17 mouse cellular contexts compared by ENCODE assay signal in genomic region chr1:55427607-55428006, GRCm38 (mm10).
"Had no signal": no experiment of that assay in that cellular context is flagged by ENCODE, and none has a peak within 500 bp of the region (broad histone marks: within the 10 kb centered on the region; RNA-seq: fewer than 3 reads in every experiment).

No protein-coding gene starts in this region.

- ATAC-seq: liver, postnatal 0 days; lung, postnatal 0 days; midbrain, embryonic 13.5 days; midbrain, embryonic 16.5 days had no signal

- H3K27me3 ChIP-seq: lung, embryonic 15.5 days; megakaryocyte, embryonic 14.5 days; midbrain, embryonic 13.5 days; neural tube, embryonic 12.5 days; stomach, embryonic 15.5 days had no signal

- H3K4me1 ChIP-seq: lung, embryonic 15.5 days; megakaryocyte, embryonic 14.5 days; midbrain, embryonic 13.5 days; neural tube, embryonic 12.5 days; stomach, embryonic 15.5 days had no signal

- H3K9me3 ChIP-seq: lung, embryonic 15.5 days; megakaryocyte, embryonic 14.5 days; midbrain, embryonic 13.5 days; neural tube, embryonic 12.5 days; stomach, embryonic 15.5 days had no signal

- H3K9ac ChIP-seq: liver, postnatal 0 days; lung, embryonic 15.5 days; midbrain, embryonic 13.5 days; neural tube, embryonic 12.5 days; stomach, embryonic 15.5 days had no signal

- H3K27ac ChIP-seq: lung, embryonic 15.5 days; macrophage; midbrain, embryonic 13.5 days; neural tube, embryonic 12.5 days; stomach, embryonic 15.5 days; stomach, postnatal 0 days had no signal

- H3K4me2 ChIP-seq: lung, embryonic 15.5 days; midbrain, embryonic 11.5 days; midbrain, embryonic 13.5 days; neural tube, embryonic 12.5 days; stomach, embryonic 15.5 days had no signal

- H3K4me3 ChIP-seq: lung, embryonic 15.5 days; megakaryocyte, embryonic 14.5 days; midbrain, embryonic 13.5 days; neural tube, embryonic 12.5 days; stomach, embryonic 15.5 days had no signal

- H3K36me3 ChIP-seq: lung, embryonic 15.5 days; midbrain, embryonic 13.5 days; neural tube, embryonic 12.5 days; stomach, embryonic 15.5 days had no signal

- DNase-seq: liver, postnatal 0 days; lung, adult 2 months; lung, postnatal 14 days; lung, postnatal 36 days; right cerebral cortex, postnatal 14 days; thymus, adult 2 months; thymus, postnatal 25 days had no signal
